Mouse (Mus musculus): ENCODE results near the gene Apom. TPM values are rescaled to one million over a fixed set of nuclear protein-coding genes. Genes with fewer than 3 reads are reported as not detected.

Gene Apom
- 0.23 and 0.27 TPM in 2 replicates for polyA plus RNA-seq (2012)

GRCm38 (mm10) chr17:35131500-35132173 is at the start of gene Apom:
Apom (minus strand) TSS chr17:35132050.
- TF ChIP-seq GATA1 (IDR thresholded peaks at IDR 0.05; ENCODE audit: low read length): no peak

GRCm38 (mm10) chr17:35180093-35180492 is 48.2 kb upstream of the Apom start:
- TF ChIP-seq GATA1 (IDR thresholded peaks at IDR 0.05; ENCODE audit: low read length): no peak

- no peak for TF ChIP-seq GATA1 (IDR thresholded peaks at IDR 0.05; ENCODE audit: low read length)
These were observed 46.7 kb upstream of the Apom start for GRCm38 (mm10) chr17:35178528-35178927.

- no peak for TF ChIP-seq GATA1 (IDR thresholded peaks at IDR 0.05; ENCODE audit: low read length)
These were observed 44.1 kb upstream of the Apom start, which contains the start of gene Aif1 for GRCm38 (mm10) chr17:35175968-35176367. Aif1 (minus strand) TSS chr17:35176068.

- no peak for TF ChIP-seq GATA1 (IDR thresholded peaks at IDR 0.05; ENCODE audit: low read length)
These were observed 43.5 kb upstream of the Apom start for GRCm38 (mm10) chr17:35175382-35175781.

GRCm38 (mm10) chr17:35174201-35174977 is 42.5 kb upstream of the Apom start:
- TF ChIP-seq GATA1 (IDR thresholded peaks at IDR 0.05; ENCODE audit: low read length): no peak

GRCm38 (mm10) chr17:35173329-35173728 is 41.5 kb upstream of the Apom start:
- TF ChIP-seq GATA1 (IDR thresholded peaks at IDR 0.05; ENCODE audit: low read length): no peak

GRCm38 (mm10) chr17:35172445-35173234 is 40.8 kb upstream of the Apom start:
- TF ChIP-seq GATA1 (IDR thresholded peaks at IDR 0.05; ENCODE audit: low read length): no peak

GRCm38 (mm10) chr17:35168541-35169207 is 36.8 kb upstream of the Apom start:
- TF ChIP-seq GATA1 (IDR thresholded peaks at IDR 0.05; ENCODE audit: low read length): no peak

- no peak for TF ChIP-seq GATA1 (IDR thresholded peaks at IDR 0.05; ENCODE audit: low read length)
These were observed 35.9 kb upstream of the Apom start for GRCm38 (mm10) chr17:35167794-35168193.

GRCm38 (mm10) chr17:35166352-35167035 is 34.6 kb upstream of the Apom start:
- no peak for TF ChIP-seq GATA1 (IDR thresholded peaks at IDR 0.05; ENCODE audit: low read length)

GRCm38 (mm10) chr17:35165451-35166155 is 33.8 kb upstream of the Apom start:
- TF ChIP-seq GATA1 (IDR thresholded peaks at IDR 0.05; ENCODE audit: low read length): no peak

GRCm38 (mm10) chr17:35164568-35165450 is 33.0 kb upstream of the Apom start, which contains the start of gene Prrc2a:
Prrc2a (minus strand) TSS chr17:35164897.
- no peak for TF ChIP-seq GATA1 (IDR thresholded peaks at IDR 0.05; ENCODE audit: low read length)

Measured in G1E-ER4 (cell line).